Mouse (Mus musculus) embryonic facial prominence, embryonic 14.5 days (tissue): ENCODE measurements around the gene 1700042G07Rik. TPM values are rescaled to one million over a fixed set of nuclear protein-coding genes. Genes with fewer than 3 reads are reported as not detected.

ENCODE experiments used
- ATAC-seq: fragments of 200-750 bp; cut with Nextera tagmentation; 2 replicates; pipeline ENCODE4 v1.8.0; 2017; ENCODE audit warnings: low read depth, moderate number of reproducible peaks, moderate TSS enrichment
- DNase-seq: peaks from one replicate; pipeline ENCODE4 v3.0.0-alpha.2; 2015; ENCODE audit warnings: low spot score
- H3K27ac ChIP-seq: fragments of 300-500 bp; sonication (generic); replicated peaks from 2 replicates; pipeline ENCODE4 v1.5.1; 2014; ENCODE audit warnings: low read depth, mild to moderate bottlenecking, low read length, moderate library complexity
- H3K27me3 ChIP-seq: fragments of 300-500 bp; sonication (generic); replicated peaks from 2 replicates; pipeline ENCODE4 v1.6.1; 2014; ENCODE audit warnings: low read length; ENCODE audit not compliant: control insufficient read depth, insufficient read depth
- H3K36me3 ChIP-seq: fragments of 300-500 bp; sonication (generic); 2 replicates; pipeline ENCODE4 v1.6.1; 2014; ENCODE audit warnings: low read length, mixed read lengths; ENCODE audit not compliant: control insufficient read depth, insufficient read depth
- H3K4me1 ChIP-seq: fragments of 300-500 bp; sonication (generic); 2 replicates; pipeline ENCODE4 v1.6.1; 2014; ENCODE audit warnings: antibody characterized with exemption, low read length; ENCODE audit not compliant: control insufficient read depth, insufficient read depth
- H3K4me2 ChIP-seq: fragments of 300-500 bp; sonication (generic); 2 replicates; pipeline ENCODE4 v1.6.1; 2014; ENCODE audit warnings: low read depth, mild to moderate bottlenecking, low read length, moderate library complexity, mixed read lengths
- H3K4me3 ChIP-seq: fragments of 300-500 bp; sonication (generic); 2 replicates; pipeline ENCODE4 v1.5.1; 2014; ENCODE audit warnings: low read depth, mild to moderate bottlenecking, low read length
- H3K9ac ChIP-seq: fragments of 300-500 bp; sonication (generic); 2 replicates; pipeline ENCODE4 v1.6.1; 2014; ENCODE audit warnings: low read depth, mild to moderate bottlenecking, low read length, moderate library complexity, mixed read lengths
- H3K9me3 ChIP-seq: fragments of 300-500 bp; sonication (generic); 2 replicates; pipeline ENCODE4 v1.6.1; 2016; ENCODE audit warnings: low read length; ENCODE audit not compliant: control insufficient read depth
- WGBS: fragments of 180-500 bp; shearing (Covaris S2); extraction: QIAGEN DNeasy Blood & Tissue Kit; methylation state at CpG from one replicate; pipeline ENCODE4 v1.1.7; 2014; 5-methylcytosine and 5-hydroxymethylcytosine counted together
- polyA plus RNA-seq: library from polyadenylated mRNA; unstranded; fragments of >200 nt; fragmentation: Nextera tagmentation; extraction: Ambion mirVana; gene quantifications from 2 replicates; pipeline ENCODE4 v1.2.1, GENCODE M21; 2014

Gene 1700042G07Rik
- polyA plus RNA-seq, 1 experiment from 2014 or later = not detected

DNA sequence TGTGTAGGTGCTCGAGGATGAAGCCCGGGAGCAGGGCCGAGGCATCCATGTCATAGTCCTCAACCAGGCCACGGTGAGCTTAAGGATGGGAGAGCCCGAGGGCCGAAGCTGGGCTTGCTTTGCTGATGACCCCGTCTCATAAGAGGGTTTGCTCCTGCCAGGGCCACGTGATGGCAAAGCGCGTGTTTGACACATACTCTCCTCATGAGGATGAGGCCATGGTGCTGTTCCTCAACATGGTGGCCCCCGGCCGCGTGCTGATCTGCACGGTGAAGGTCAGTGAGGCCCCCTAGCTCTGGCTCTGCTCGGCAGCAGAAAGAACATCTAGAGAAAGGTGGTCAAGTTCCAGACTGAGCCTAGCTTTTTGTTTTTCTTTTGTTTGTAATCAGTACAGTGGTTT, 20.5 kb upstream of the 1700042G07Rik start:
- H3K9ac ChIP-seq = no peak overlapping the region
- H3K36me3 ChIP-seq = peaks cover 62% of the 10 kb centered on the region
- H3K27me3 ChIP-seq = no peaks in the 10 kb centered on the region
- no peak overlapping the region for H3K4me3 ChIP-seq
- peaks cover 8% of the 10 kb centered on the region for H3K4me1 ChIP-seq
- no peaks in the 10 kb centered on the region for H3K9me3 ChIP-seq
- ATAC-seq = no peak
- H3K4me2 ChIP-seq = no peak overlapping the region
- 94% methylated on average over 15 of the region's 15 CpGs for WGBS
- DNase-seq = no peak
- H3K27ac ChIP-seq = no peak overlapping the region

DNA sequence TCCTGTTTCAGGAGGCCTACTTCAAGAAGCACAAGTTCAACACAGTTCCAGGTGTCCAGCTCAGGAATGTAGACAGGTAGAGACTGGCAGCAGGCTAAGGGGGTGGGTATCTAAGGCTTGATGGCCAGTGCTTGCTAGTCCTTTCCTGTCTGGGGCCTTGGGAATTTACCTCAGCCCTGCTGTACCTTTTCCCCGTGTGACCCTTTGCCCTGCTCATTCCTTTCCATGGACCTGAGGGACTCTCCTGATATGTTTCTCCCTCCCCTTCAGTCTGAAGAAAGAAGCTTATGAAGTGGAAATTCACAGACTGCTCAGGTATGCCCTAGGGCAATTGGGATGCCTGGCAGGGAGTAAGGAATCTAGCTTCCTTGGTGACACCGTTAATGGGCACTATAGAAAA, 15.3 kb upstream of the 1700042G07Rik start:
- Histone ChIP-seq H3K27ac (no peak overlapping the region), H3K4me2 (no peak overlapping the region), H3K36me3 (peaks cover 79% of the 10 kb centered on the region), H3K4me1 (no peaks in the 10 kb centered on the region), H3K27me3 (no peaks in the 10 kb centered on the region), H3K9me3 (no peaks in the 10 kb centered on the region), H3K9ac (no peak overlapping the region), H3K4me3 (no peak overlapping the region)
- 77% methylated on average over 2 of the region's 2 CpGs for WGBS
- ATAC-seq = no peak
- no peak for DNase-seq

DNA sequence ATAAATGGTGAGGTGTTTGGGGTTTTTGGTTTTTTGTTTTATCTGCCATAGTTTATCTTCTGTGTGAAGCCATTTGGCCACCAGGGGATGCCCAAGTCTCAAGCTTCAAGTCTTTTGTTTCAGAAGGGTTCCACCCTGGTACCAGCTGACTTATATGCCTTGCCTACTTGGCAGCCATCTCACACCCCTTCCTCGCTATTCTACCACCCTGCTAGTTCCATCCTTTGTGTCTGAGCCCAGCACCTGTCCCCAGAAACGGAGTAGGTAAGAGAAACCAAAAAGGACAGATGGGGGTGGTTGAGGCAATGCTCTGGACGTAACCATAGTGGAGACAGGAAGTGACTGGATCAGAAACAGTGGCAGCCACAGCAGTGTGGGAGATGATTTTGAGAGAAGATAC, 13.3 kb upstream of the 1700042G07Rik start:
- H3K36me3 ChIP-seq = peaks cover 60% of the 10 kb centered on the region
- WGBS = 75% methylated on average over 3 of the region's 3 CpGs

DNA sequence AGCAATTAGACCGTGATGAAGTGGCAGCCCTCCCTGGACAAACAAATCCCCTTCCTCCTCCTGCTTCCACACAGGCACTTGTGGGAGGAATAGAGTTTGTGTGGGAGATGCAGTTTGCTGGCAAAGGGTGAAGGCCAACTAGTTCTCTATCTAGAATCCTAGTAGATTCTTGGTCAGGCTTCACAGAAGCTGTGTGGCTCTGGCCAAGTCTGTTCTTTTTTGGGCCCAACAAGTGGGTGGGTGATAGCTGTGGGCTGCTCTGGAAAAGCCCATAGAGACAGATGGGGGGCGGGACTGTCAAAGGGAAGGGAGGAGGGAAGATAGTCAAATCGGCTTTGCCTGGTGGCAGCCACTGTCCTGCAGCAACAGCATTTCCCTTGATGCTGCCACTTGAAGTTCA, 12.4 kb upstream of the 1700042G07Rik start:
- H3K27ac ChIP-seq = no peak overlapping the region

More for the DNA sequence above, 13.3 kb upstream of the 1700042G07Rik start:
- Histone ChIP-seq H3K4me3 (no peak overlapping the region), H3K27me3 (no peaks in the 10 kb centered on the region), H3K4me2 (no peak overlapping the region), H3K9me3 (no peaks in the 10 kb centered on the region), H3K9ac (no peak overlapping the region), H3K4me1 (no peaks in the 10 kb centered on the region), H3K27ac (no peak overlapping the region)
- peak; percentile 53 for DNase-seq
- no peak; the same call in 1 of the 2 replicates for ATAC-seq

DNA sequence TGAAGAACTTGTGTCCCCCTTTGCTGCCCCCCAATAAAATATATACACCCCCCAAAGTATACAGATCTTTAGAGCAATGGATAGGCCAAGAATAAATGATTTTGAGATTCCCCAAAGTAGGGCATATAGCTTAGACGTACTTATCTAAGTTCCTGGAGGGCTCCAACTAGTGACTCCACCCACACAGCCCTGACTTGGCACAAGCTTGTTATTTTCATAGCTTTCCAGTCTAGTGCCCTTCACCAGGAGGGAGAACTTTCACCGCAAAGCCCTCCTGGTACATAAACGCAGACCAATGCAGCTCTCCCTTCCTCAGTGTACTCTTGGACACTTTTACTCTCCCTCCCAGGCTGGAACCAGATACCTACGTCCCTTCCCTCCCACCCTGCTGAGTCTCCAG, 11.0 kb upstream of the 1700042G07Rik start:
- DNase-seq = no peak
- no peaks in the 10 kb centered on the region for H3K27me3 ChIP-seq
- ATAC-seq = no peak
- H3K36me3 ChIP-seq = peaks cover 38% of the 10 kb centered on the region
- 80% methylated on average over 4 of the region's 4 CpGs for WGBS
- no peaks in the 10 kb centered on the region for H3K9me3 ChIP-seq
- H3K27ac ChIP-seq = no peak overlapping the region
- no peak overlapping the region for H3K9ac ChIP-seq
- peaks cover 5% of the 10 kb centered on the region; the same call in 1 of the 2 replicates for H3K4me1 ChIP-seq
- no peak overlapping the region for H3K4me2 ChIP-seq
- H3K4me3 ChIP-seq = no peak overlapping the region

More for the DNA sequence above, 12.4 kb upstream of the 1700042G07Rik start:
- Histone ChIP-seq H3K4me3 (no peak overlapping the region), H3K9ac (no peak overlapping the region), H3K27me3 (no peaks in the 10 kb centered on the region), H3K4me2 (no peak overlapping the region), H3K4me1 (peaks cover 3% of the 10 kb centered on the region; the same call in 1 of the 2 replicates), H3K36me3 (peaks cover 52% of the 10 kb centered on the region), H3K9me3 (no peaks in the 10 kb centered on the region)
- 73% methylated on average over 3 of the region's 3 CpGs for WGBS
- ATAC-seq (no peak), DNase-seq (no peak)

DNA sequence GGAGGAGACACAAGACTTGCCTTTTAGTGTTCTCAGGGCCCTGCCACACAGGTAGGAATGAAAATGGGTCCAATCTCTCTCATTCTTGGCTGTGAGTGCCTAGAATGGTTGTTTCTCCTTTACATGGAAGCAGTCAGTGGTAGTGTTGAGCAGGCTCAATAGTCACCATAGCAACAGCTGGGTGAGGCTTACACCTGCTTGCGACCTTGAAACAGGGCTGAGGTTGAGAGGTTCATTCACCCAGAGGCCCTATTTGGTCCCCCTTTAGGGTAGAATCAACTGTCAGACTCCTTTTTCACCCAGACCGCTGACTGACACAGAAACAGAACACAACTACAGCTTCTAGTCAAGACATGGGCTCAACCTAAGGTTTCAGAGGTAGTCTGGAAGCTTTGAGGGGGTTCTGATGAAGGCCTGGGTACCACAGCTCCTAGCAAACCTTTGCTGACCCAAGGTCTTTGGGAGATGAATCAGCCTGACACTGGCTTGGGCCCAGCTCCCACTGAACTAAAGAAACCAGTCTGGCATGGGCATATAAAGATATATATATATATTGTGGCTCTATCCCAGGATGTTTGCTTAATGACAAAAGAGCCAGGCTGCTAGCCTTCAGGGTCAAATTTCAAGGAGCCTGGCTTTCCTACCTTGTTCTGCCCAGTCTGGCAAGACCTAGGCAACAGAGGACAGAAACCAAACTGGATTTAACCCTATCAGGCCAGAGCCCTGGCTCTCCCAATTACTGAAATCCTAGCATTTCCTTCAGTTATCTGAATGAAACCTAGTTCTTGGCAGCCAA, 8.2 kb upstream of the 1700042G07Rik start:
- H3K9ac ChIP-seq = no peak overlapping the region
- no peaks in the 10 kb centered on the region for H3K27me3 ChIP-seq
- peaks cover 12% of the 10 kb centered on the region; the same call in 1 of the 2 replicates for H3K36me3 ChIP-seq
- ATAC-seq (no peak), DNase-seq (no peak)
- whole genome bisulfite sequencing = 75% methylated on average over 2 of the region's 2 CpGs
- H3K4me3 ChIP-seq = no peak overlapping the region
- no peaks in the 10 kb centered on the region for H3K9me3 ChIP-seq
- no peak overlapping the region for H3K27ac ChIP-seq
- H3K4me1 ChIP-seq = peaks cover 5% of the 10 kb centered on the region; the same call in 1 of the 2 replicates
- H3K4me2 ChIP-seq = no peak overlapping the region

DNA sequence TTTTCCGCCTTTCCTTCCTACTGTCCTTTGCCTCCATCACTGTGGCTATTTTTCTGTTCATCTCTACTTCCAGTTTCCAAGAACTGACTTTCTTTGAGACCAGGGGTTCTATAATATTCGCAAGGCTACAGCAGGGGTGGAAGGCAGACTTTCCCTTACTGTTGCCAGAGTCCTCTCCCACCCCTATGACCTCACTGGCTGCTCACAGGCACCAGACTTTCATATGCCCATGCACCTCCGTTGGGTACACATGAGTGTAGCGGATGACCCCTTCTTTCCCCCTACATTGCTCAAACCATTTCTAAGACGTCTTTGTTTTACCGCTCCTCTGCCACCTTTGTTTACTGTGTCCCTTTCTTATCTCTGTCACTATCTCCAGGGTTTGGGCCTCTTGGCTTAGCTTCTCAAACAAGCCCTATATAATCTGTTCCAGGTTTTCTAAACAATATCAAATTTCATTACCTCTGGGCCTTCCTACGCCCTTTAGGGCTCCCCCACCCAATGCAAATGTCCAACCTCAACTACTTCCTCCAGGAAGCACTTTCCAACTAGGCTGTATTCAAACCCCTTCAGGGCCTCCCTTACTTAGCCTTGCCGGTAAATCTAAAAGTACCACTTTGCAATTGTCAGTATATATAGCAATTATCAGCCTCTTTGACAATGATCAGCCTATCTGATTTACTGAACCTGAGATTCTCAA, 7.3 kb upstream of the 1700042G07Rik start:
- Histone ChIP-seq H3K4me2 (no peak overlapping the region), H3K27me3 (no peaks in the 10 kb centered on the region), H3K36me3 (peaks cover 6% of the 10 kb centered on the region; the same call in 1 of the 2 replicates), H3K9me3 (no peaks in the 10 kb centered on the region), H3K4me3 (no peak overlapping the region), H3K9ac (no peak overlapping the region), H3K27ac (no peak overlapping the region), H3K4me1 (peaks cover 5% of the 10 kb centered on the region; the same call in 1 of the 2 replicates)
- WGBS = 41% methylated on average over 8 of the region's 8 CpGs
- no peak for ATAC-seq
- DNase-seq = no peak

DNA sequence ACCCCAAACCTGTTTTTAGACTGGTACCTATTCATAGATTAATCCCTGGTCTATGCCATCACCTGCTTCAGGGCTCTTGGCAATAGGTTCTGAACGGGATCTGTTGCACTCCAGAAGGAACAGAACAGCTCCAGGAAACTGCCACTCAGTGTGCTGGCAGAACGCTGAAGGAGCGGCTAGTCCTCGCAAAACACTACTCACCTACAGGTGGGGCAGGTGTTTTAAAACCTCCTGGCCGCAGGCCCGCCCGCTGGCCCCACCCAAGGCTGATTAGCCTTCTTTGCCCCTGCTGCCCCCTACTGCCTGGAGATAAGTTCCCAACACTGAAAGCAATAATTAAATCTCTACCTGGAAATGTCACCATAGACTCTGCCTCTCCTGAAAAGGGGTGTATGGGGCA, 5.8 kb upstream of the 1700042G07Rik start, which contains the start of gene Tspan1:
TSS of gene Tspan1 (minus strand) at position 198 of the 400 bp plus-strand sequence.
- DNase-seq = peak; percentile 53
- Histone ChIP-seq H3K9ac (no peak within 1 kb of the TSS), H3K9me3 (no peaks in the 10 kb centered on the region), H3K4me2 (no peak within 1 kb of the TSS), H3K27me3 (no peaks in the 10 kb centered on the region), H3K4me1 (peaks cover 5% of the 10 kb centered on the region; the same call in 1 of the 2 replicates), H3K36me3 (no peaks in the 10 kb centered on the region), H3K27ac (no peak within 1 kb of the TSS), H3K4me3 (no peak within 1 kb of the TSS)
- ATAC-seq = peak; percentile 28; the same call in 1 of the 2 replicates
- WGBS = 32% methylated on average over 7 of the region's 7 CpGs
